Mouse (Mus musculus) left cerebral cortex, postnatal 14 days (tissue): ENCODE measurements around the gene Ptprk. TPM values are rescaled to one million over a fixed set of nuclear protein-coding genes. Genes with fewer than 3 reads are reported as not detected.

ENCODE experiments used
- DNase-seq, 2 experiments: peaks; one replicate each; pipeline ENCODE4 v3.0.0; 2021 to 2022; ENCODE audit warnings: low spot score in 2 of 2, mixed read lengths in 1 of 2
- intact Hi-C: fragments of 180-260 bp; cut with DNase I; formaldehyde crosslinking; loops from one replicate; pipeline ENCODE4 v1.15.1; 2025
- total RNA-seq, 2 experiments: library from RNA; stranded (reverse); gene quantifications; 2 replicates each; pipeline ENCODE4 v1.2.3; 2021

Gene Ptprk
- total RNA-seq, 2 experiments from 2014 or later = 95.9 to 115 TPM

GRCm38 (mm10) chr10:28485574-28485973, 411.0 kb downstream of the Ptprk start:
- DNase-seq = peak; percentile 52 to 53
- intact Hi-C loops = loop anchor here (1.0 kb wide), 1 partner anchor 359 kb away; no protein-coding TSS in a partner anchor

GRCm38 (mm10) chr10:28491006-28491405, 416.4 kb downstream of the Ptprk start:
- no peak for DNase-seq
- intact Hi-C loops = no loop called here

- no peak for DNase-seq
- intact Hi-C loops = no loop called here
These were observed 417.6 kb downstream of the Ptprk start for GRCm38 (mm10) chr10:28492206-28492605.

GRCm38 (mm10) chr10:28492870-28493269, 418.2 kb downstream of the Ptprk start:
- no peak for DNase-seq
- intact Hi-C loops = no loop called here

GRCm38 (mm10) chr10:28493271-28493861, 418.7 kb downstream of the Ptprk start:
- DNase-seq = peak; percentile 61 to 76
- intact Hi-C loops = no loop called here

- intact Hi-C loops = no loop called here
- no peak for DNase-seq
These were observed 423.2 kb downstream of the Ptprk start for GRCm38 (mm10) chr10:28497791-28498190.

- DNase-seq = no peak
- intact Hi-C loops = no loop called here
These were observed 423.9 kb downstream of the Ptprk start for GRCm38 (mm10) chr10:28498504-28498903.

GRCm38 (mm10) chr10:28513601-28514000, 439.0 kb downstream of the Ptprk start:
- intact Hi-C loops = no loop called here
- DNase-seq = no peak

- intact Hi-C loops = no loop called here
- no peak for DNase-seq
These were observed 441.5 kb downstream of the Ptprk start for GRCm38 (mm10) chr10:28516147-28516546.

- no peak for DNase-seq
- intact Hi-C loops = no loop called here
These were observed 443.7 kb downstream of the Ptprk start for GRCm38 (mm10) chr10:28518297-28518696.

- intact Hi-C loops = no loop called here
- no peak for DNase-seq
These were observed 445.2 kb downstream of the Ptprk start for GRCm38 (mm10) chr10:28519861-28520260.

GRCm38 (mm10) chr10:28523992-28524735, 449.5 kb downstream of the Ptprk start:
- peak; percentile 17 to 21 for DNase-seq
- intact Hi-C loops = no loop called here

GRCm38 (mm10) chr10:28540595-28540994, 466.0 kb downstream of the Ptprk start:
- no peak for DNase-seq
- intact Hi-C loops = no loop called here

- no peak for DNase-seq
- intact Hi-C loops = no loop called here
These were observed 468.1 kb downstream of the Ptprk start for GRCm38 (mm10) chr10:28542754-28543153.

GRCm38 (mm10) chr10:28550549-28550948, 475.9 kb downstream of the Ptprk start:
- DNase-seq = no peak
- intact Hi-C loops = no loop called here

GRCm38 (mm10) chr10:28552068-28552467, 477.4 kb downstream of the Ptprk start:
- DNase-seq = no peak
- intact Hi-C loops = no loop called here

- intact Hi-C loops = no loop called here
These were observed 489.6 kb downstream of the Ptprk start for GRCm38 (mm10) chr10:28564110-28564674.

GRCm38 (mm10) chr10:28566378-28566777, 491.8 kb downstream of the Ptprk start:
- no peak for DNase-seq
- intact Hi-C loops = no loop called here

More at GRCm38 (mm10) chr10:28564110-28564674, 489.6 kb downstream of the Ptprk start:
- DNase-seq = no peak

- intact Hi-C loops = no loop called here
These were observed 492.2 kb downstream of the Ptprk start for GRCm38 (mm10) chr10:28566828-28567227.

GRCm38 (mm10) chr10:28567441-28567840, 492.8 kb downstream of the Ptprk start:
- no peak for DNase-seq
- intact Hi-C loops = no loop called here

More at GRCm38 (mm10) chr10:28566828-28567227, 492.2 kb downstream of the Ptprk start:
- DNase-seq = no peak

- intact Hi-C loops = no loop called here
- DNase-seq = no peak
These were observed 493.4 kb downstream of the Ptprk start for GRCm38 (mm10) chr10:28568047-28568446.
